Comparison of ENCODE assay signal across 8 mouse cellular contexts in genomic region chr17:34026917-34027655, GRCm38 (mm10). TPM values are rescaled to one million over a fixed set of nuclear protein-coding genes. Genes with fewer than 3 reads are reported as not detected.
DNase-seq lines count a peak whose midpoint lies in the region; ATAC-seq and TF ChIP-seq lines count a peak whose summit lies in the region.

No protein-coding gene starts in this region.

- dilution Hi-C loops in CH12.LX (cut with MboI; ENCODE audit: extremely low pct_ligation_motif_present, extremely low pct_unique_long_range_greater_than_20kb, low sequenced_read_pairs) = no loop called here

- no peak for TF ChIP-seq POLR2A in CH12.LX (IDR thresholded peaks at IDR 0.05; ENCODE audit: low read depth, low read length)

- peak overlapping the region; percentile 6; the same call in 1 of the 2 replicates for H3K9ac ChIP-seq in CH12.LX (ENCODE audit: insufficient read depth, low read depth)
- peak overlapping the region; percentile 83 for H3K9ac ChIP-seq in embryonic facial prominence, embryonic 13.5 days
- H3K9ac ChIP-seq in lung, embryonic 14.5 days = peak overlapping the region; percentile 65
- H3K9ac ChIP-seq in neural tube, embryonic 15.5 days (replicated peaks) = peak overlapping the region; percentile 67

- H3K4me3 ChIP-seq in CH12.LX (replicated peaks in 1 of 3; ENCODE audit: low read depth in 2 of 3, low read length in 2 of 3, poor library complexity in 1 of 3) = peak overlapping the region; percentile 67 to 81 (median 71)
- H3K4me3 ChIP-seq in embryonic facial prominence, embryonic 13.5 days = peak overlapping the region; percentile 82
- peak overlapping the region; percentile 67 for H3K4me3 ChIP-seq in lung, embryonic 14.5 days (ENCODE audit: low read depth, low read length)
- peak overlapping the region; percentile 64 for H3K4me3 ChIP-seq in neural tube, embryonic 15.5 days (replicated peaks)

- peak overlapping the region; percentile 58 for H3K4me2 ChIP-seq in CH12.LX (ENCODE audit: insufficient read depth, low read depth, poor library complexity, severe bottlenecking)
- peak overlapping the region; percentile 99 for H3K4me2 ChIP-seq in embryonic facial prominence, embryonic 13.5 days
- H3K4me2 ChIP-seq in lung, embryonic 14.5 days = peak overlapping the region; percentile 98
- peak overlapping the region; percentile 98 for H3K4me2 ChIP-seq in neural tube, embryonic 15.5 days

- 8% methylated on average over 36 of the region's 36 CpGs for WGBS in embryonic facial prominence, embryonic 13.5 days
- WGBS in lung, embryonic 14.5 days = 8% methylated on average over 36 of the region's 36 CpGs
- 2% methylated on average over 35 of the region's 36 CpGs for WGBS in neural tube, embryonic 15.5 days

- peak; percentile 60 for DNase-seq in embryo, embryonic 10 days (ENCODE audit: low spot score)
- DNase-seq in embryo, embryonic 11 days = no peak
- DNase-seq in CH12.LX (ENCODE audit: extremely low read depth) = peak; percentile 51
- peak; percentile 92 for DNase-seq in induced T-regulatory cell, adult 2 months (ENCODE audit: low read depth)
- DNase-seq in lung, embryonic 14.5 days = no peak
- DNase-seq in ovary, adult 18-20 months (ENCODE audit: low spot score) = no peak

- in situ Hi-C loops in CH12.LX (cut with MboI; ENCODE audit: low pct_ligation_motif_present, low pct_unique_long_range_greater_than_20kb, low sequenced_read_pairs) = no loop called here

- no peak for TF ChIP-seq CTCF in CH12.LX (conservative IDR thresholded peaks at IDR 0.05 in 1 of 2, IDR thresholded peaks at IDR 0.05 in 1 of 2; ENCODE audit: low read depth in 2 of 2, low read length in 2 of 2)
- TF ChIP-seq CTCF in lung, embryonic 14.5 days (IDR thresholded peaks at IDR 0.05; ENCODE audit: low read depth) = no peak

- H3K36me3 ChIP-seq in CH12.LX (replicated peaks in 1 of 2; ENCODE audit: control insufficient read depth in 1 of 2, insufficient read depth in 1 of 2, low read length in 1 of 2) = peaks cover 27 to 42% of the 10 kb centered on the region in 2 experiments
- H3K36me3 ChIP-seq in embryonic facial prominence, embryonic 13.5 days = peaks cover 31% of the 10 kb centered on the region
- H3K36me3 ChIP-seq in lung, embryonic 14.5 days (ENCODE audit: insufficient read depth) = peaks cover 36% of the 10 kb centered on the region
- H3K36me3 ChIP-seq in neural tube, embryonic 15.5 days = peaks cover 18% of the 10 kb centered on the region

- H3K4me1 ChIP-seq in CH12.LX (ENCODE audit: control insufficient read depth in 1 of 2, insufficient read depth in 2 of 2) = peaks cover 30 to 57% of the 10 kb centered on the region in 2 experiments
- H3K4me1 ChIP-seq in embryonic facial prominence, embryonic 13.5 days = peaks cover 61% of the 10 kb centered on the region
- H3K4me1 ChIP-seq in lung, embryonic 14.5 days (ENCODE audit: insufficient read depth) = peaks cover 35% of the 10 kb centered on the region; the same call in 1 of the 2 replicates
- H3K4me1 ChIP-seq in neural tube, embryonic 15.5 days = peaks cover 77% of the 10 kb centered on the region

- peaks cover 11% of the 10 kb centered on the region for H3K9me3 ChIP-seq in CH12.LX (replicated peaks; ENCODE audit: low read length)
- no peaks in the 10 kb centered on the region for H3K9me3 ChIP-seq in embryonic facial prominence, embryonic 13.5 days
- no peaks in the 10 kb centered on the region for H3K9me3 ChIP-seq in lung, embryonic 14.5 days (ENCODE audit: low read depth, low read length)
- H3K9me3 ChIP-seq in neural tube, embryonic 15.5 days (replicated peaks) = no peaks in the 10 kb centered on the region

- no peak for TF ChIP-seq RAD21 in CH12.LX (IDR thresholded peaks at IDR 0.05; ENCODE audit: low read depth, low read length)

- H3K27ac ChIP-seq in CH12.LX (ENCODE audit: insufficient read depth, low read depth) = peak overlapping the region; percentile 31; the same call in 1 of the 2 replicates
- H3K27ac ChIP-seq in embryonic facial prominence, embryonic 13.5 days = peak overlapping the region; percentile 80
- peak overlapping the region; percentile 79 for H3K27ac ChIP-seq in lung, embryonic 14.5 days (ENCODE audit: low read depth)
- peak overlapping the region; percentile 98 for H3K27ac ChIP-seq in neural tube, embryonic 15.5 days (replicated peaks)

- H3K79me2 ChIP-seq in CH12.LX (replicated peaks; ENCODE audit: control insufficient read depth, extremely low read depth, insufficient read depth, poor library complexity, severe bottlenecking) = peaks cover 19% of the 10 kb centered on the region

- TF ChIP-seq EP300 in CH12.LX (IDR thresholded peaks at IDR 0.05; ENCODE audit: low read length) = no peak

- H3K27me3 ChIP-seq in CH12.LX (replicated peaks) = no peaks in the 10 kb centered on the region
- H3K27me3 ChIP-seq in embryonic facial prominence, embryonic 13.5 days = no peaks in the 10 kb centered on the region; the same call in 1 of the 2 replicates
- H3K27me3 ChIP-seq in lung, embryonic 14.5 days (ENCODE audit: insufficient read depth, low read length) = no peaks in the 10 kb centered on the region
- no peaks in the 10 kb centered on the region for H3K27me3 ChIP-seq in neural tube, embryonic 15.5 days (replicated peaks)

- no peak for ATAC-seq in embryonic facial prominence, embryonic 13.5 days (ENCODE audit: insufficient number of reproducible peaks, insufficient read depth, low FRiP score, low TSS enrichment, low read depth)
- no peak for ATAC-seq in lung, embryonic 14.5 days (ENCODE audit: insufficient read depth)
- ATAC-seq in neural tube, embryonic 15.5 days (ENCODE audit: low FRiP score) = no peak

TF ChIP-seq in CH12.LX, 34 proteins besides CTCF, POLR2A, EP300 and RAD21:
- TF ChIP-seq CHD2 (IDR thresholded peaks at IDR 0.05; ENCODE audit: low read length) (no peak), BHLHE40 (IDR thresholded peaks at IDR 0.05; ENCODE audit: low read depth, low read length) (peak; percentile 22; the same call in 1 of the 2 replicates), MXI1 (IDR thresholded peaks at IDR 0.05; ENCODE audit: low read depth, low read length) (no peak), NELFE (IDR thresholded peaks at IDR 0.05; ENCODE audit: low read depth, low read length) (no peak)
TF ChIP-seq in CH12.LX: peak in this region for 1.

RNA-seq across cellular contexts. Expression of gene H2-Ke6, which starts 0.8 kb away (rescaled TPM):
- total RNA-seq in CH12.LX (2012; rRNA removed) (44.8 and 47.1 TPM in 2 replicates), CH12.LX (2014; rRNA removed) (20.4 and 20.8 TPM in 2 replicates)
- 31.7 and 34.5 TPM in 2 replicates for polyA plus RNA-seq in CH12.LX (2012; ENCODE audit: insufficient read length, low read depth)
- polyA plus RNA-seq in embryonic facial prominence, embryonic 13.5 days (2015; fragmentation: Nextera tagmentation; extraction: Ambion mirVana) = 57.4 and 58.8 TPM in 2 replicates
- polyA plus RNA-seq in lung, embryonic 14.5 days (2014; fragmentation: Nextera tagmentation; extraction: Ambion mirVana) = 35.9 and 40.6 TPM in 2 replicates
- 68.4 and 71.4 TPM in 2 replicates for polyA plus RNA-seq in neural tube, embryonic 15.5 days (2015; fragmentation: Nextera tagmentation; extraction: Ambion mirVana)

RNA-seq across cellular contexts. Expression of gene Ring1, which starts 2.6 kb away (rescaled TPM):
- total RNA-seq in CH12.LX (2012; rRNA removed) = 8.6 and 11.9 TPM in 2 replicates
- total RNA-seq in CH12.LX (2014; rRNA removed) = 11.5 and 13.7 TPM in 2 replicates
- polyA plus RNA-seq in CH12.LX (2012; ENCODE audit: insufficient read length, low read depth) = 18.0 and 23.1 TPM in 2 replicates
- polyA plus RNA-seq in embryonic facial prominence, embryonic 13.5 days (2015; fragmentation: Nextera tagmentation; extraction: Ambion mirVana) = 17.1 and 22.3 TPM in 2 replicates
- 5.6 and 6.6 TPM in 2 replicates for polyA plus RNA-seq in lung, embryonic 14.5 days (2014; fragmentation: Nextera tagmentation; extraction: Ambion mirVana)
- 21.9 and 24.4 TPM in 2 replicates for polyA plus RNA-seq in neural tube, embryonic 15.5 days (2015; fragmentation: Nextera tagmentation; extraction: Ambion mirVana)

RNA-seq across cellular contexts. Expression of gene Slc39a7, which starts 4.4 kb away (rescaled TPM):
- total RNA-seq in CH12.LX (2012; rRNA removed) (116 and 160 TPM in 2 replicates), CH12.LX (2014; rRNA removed) (96.8 and 97.2 TPM in 2 replicates)
- polyA plus RNA-seq in CH12.LX (2012; ENCODE audit: insufficient read length, low read depth) = 105 and 108 TPM in 2 replicates
- polyA plus RNA-seq in embryonic facial prominence, embryonic 13.5 days (2015; fragmentation: Nextera tagmentation; extraction: Ambion mirVana) = 201 and 212 TPM in 2 replicates
- polyA plus RNA-seq in lung, embryonic 14.5 days (2014; fragmentation: Nextera tagmentation; extraction: Ambion mirVana) = 102 and 105 TPM in 2 replicates
- 167 and 170 TPM in 2 replicates for polyA plus RNA-seq in neural tube, embryonic 15.5 days (2015; fragmentation: Nextera tagmentation; extraction: Ambion mirVana)

RNA-seq across cellular contexts. Expression of gene Rxrb, which starts 4.5 kb away (rescaled TPM):
- total RNA-seq in CH12.LX (2012; rRNA removed) (42.7 and 47.7 TPM in 2 replicates), CH12.LX (2014; rRNA removed) (27.0 and 27.4 TPM in 2 replicates)
- polyA plus RNA-seq in CH12.LX (2012; ENCODE audit: insufficient read length, low read depth) = 36.9 and 41.4 TPM in 2 replicates
- polyA plus RNA-seq in embryonic facial prominence, embryonic 13.5 days (2015; fragmentation: Nextera tagmentation; extraction: Ambion mirVana) = 53.4 and 56.4 TPM in 2 replicates
- 30.3 and 35.3 TPM in 2 replicates for polyA plus RNA-seq in lung, embryonic 14.5 days (2014; fragmentation: Nextera tagmentation; extraction: Ambion mirVana)
- polyA plus RNA-seq in neural tube, embryonic 15.5 days (2015; fragmentation: Nextera tagmentation; extraction: Ambion mirVana) = 54.4 and 57.7 TPM in 2 replicates

RNA-seq across cellular contexts. Expression of gene Col11a2, which starts 12.2 kb away (rescaled TPM):
- total RNA-seq in CH12.LX (2012; rRNA removed) (6.0 and 7.6 TPM in 2 replicates), CH12.LX (2014; rRNA removed) (3.0 and 4.5 TPM in 2 replicates)
- 5.8 and 7.2 TPM in 2 replicates for polyA plus RNA-seq in CH12.LX (2012; ENCODE audit: insufficient read length, low read depth)
- 23.7 and 26.5 TPM in 2 replicates for polyA plus RNA-seq in embryonic facial prominence, embryonic 13.5 days (2015; fragmentation: Nextera tagmentation; extraction: Ambion mirVana)
- 4.3 and 5.0 TPM in 2 replicates for polyA plus RNA-seq in lung, embryonic 14.5 days (2014; fragmentation: Nextera tagmentation; extraction: Ambion mirVana)
- 8.3 and 9.4 TPM in 2 replicates for polyA plus RNA-seq in neural tube, embryonic 15.5 days (2015; fragmentation: Nextera tagmentation; extraction: Ambion mirVana)

Comparison
In these comparisons a context has a peak if more than half of its experiments do, and no peak if none do; other contexts are left out.
1. DNase-seq: peak in embryo, embryonic 10 days (single experiment), CH12.LX (single experiment) and induced T-regulatory cell, adult 2 months (single experiment); none in embryo, embryonic 11 days (single experiment), lung, embryonic 14.5 days (single experiment) and ovary, adult 18-20 months (single experiment).
2. H3K27ac ChIP-seq: peak in every context shown above with its lines; median percentile 98 in neural tube, embryonic 15.5 days; 80 in embryonic facial prominence, embryonic 13.5 days; 79 in lung, embryonic 14.5 days; 31 in CH12.LX.
3. H3K9ac ChIP-seq: peak in every context shown above with its lines; median percentile 83 in embryonic facial prominence, embryonic 13.5 days; 67 in neural tube, embryonic 15.5 days; 65 in lung, embryonic 14.5 days; 6 in CH12.LX.
4. Peak in every context shown above with its lines, with median percentiles within 50 percentile points of each other: H3K4me2 ChIP-seq and H3K4me3 ChIP-seq.